Mouse (Mus musculus): ENCODE measurements around the gene Gm6525.

GRCm38 (mm10) chr3:84140947-84141346, 33.0 kb upstream of the Gm6525 start:
- TF ChIP-seq POLR2A (IDR thresholded peaks at IDR 0.05; ENCODE audit: low read depth, low read length) (no peak), CTCF (conservative IDR thresholded peaks at IDR 0.05; ENCODE audit: insufficient read depth, insufficient read length, low read depth, low read length) (no peak)
